Mouse (Mus musculus): Measurements from ENCODE around the gene St5.
A peak's percentile ranks its signal among the peaks of the same experiment; 100 is the strongest.

St5 gene

DNA sequence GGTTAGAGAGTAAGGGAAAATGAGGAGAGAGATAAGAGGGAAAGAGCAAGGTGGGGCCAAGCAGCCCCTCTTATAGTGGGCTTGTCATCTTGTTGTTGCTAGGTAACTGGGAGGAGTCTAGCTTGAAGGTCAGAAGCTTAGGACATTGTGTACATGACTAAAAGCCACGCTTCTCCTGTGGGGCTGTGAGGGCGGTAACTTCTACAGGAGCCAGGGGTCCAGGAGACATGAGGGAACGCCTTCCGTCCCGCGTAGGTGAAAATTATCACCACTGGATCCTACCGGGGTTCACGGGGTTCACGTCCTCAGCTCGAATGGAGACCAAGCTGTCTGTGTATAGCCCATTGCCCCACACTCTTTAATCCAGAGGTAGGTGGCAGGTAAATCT lies 8.1 kb downstream of the St5 start:
- DNase-seq = no peak

DNA sequence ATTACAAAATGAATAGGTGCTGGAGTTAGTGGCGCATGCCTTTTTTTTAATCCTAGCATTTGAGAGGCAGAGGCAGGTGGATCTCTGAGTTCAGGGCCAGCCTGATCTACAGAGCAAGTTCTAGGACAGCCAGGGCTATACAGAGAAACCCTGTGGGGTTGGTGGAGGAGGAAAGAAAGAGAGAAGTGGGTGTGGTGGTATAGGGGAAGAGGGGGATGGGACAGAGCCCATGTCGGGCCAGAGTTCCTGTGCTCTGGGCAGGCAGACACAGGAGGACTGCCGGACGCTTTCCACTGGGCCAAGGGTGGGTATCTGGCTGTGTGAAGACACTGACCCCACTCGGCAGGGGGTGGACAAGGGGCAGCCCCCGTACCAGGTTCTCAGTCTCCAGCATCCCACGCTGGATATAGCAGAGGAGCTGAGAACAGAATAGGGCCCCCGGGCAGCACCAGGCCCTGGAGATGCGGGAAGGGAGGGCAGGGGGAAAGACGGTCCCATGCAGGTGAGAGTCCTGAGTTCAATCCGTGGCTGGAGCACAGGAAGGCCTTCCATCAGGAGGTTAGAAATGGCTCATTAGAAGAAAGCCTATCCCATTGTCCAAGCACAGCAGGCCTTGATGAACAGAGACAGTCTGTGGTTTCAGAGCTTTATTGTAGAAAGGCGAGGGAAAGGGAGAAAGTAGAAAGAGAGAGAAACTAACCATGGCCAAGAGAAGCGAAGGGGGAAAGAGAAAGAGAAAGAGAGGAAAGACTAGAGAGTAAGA lies 8.6 kb downstream of the St5 start:
- DNase-seq = no peak

DNA sequence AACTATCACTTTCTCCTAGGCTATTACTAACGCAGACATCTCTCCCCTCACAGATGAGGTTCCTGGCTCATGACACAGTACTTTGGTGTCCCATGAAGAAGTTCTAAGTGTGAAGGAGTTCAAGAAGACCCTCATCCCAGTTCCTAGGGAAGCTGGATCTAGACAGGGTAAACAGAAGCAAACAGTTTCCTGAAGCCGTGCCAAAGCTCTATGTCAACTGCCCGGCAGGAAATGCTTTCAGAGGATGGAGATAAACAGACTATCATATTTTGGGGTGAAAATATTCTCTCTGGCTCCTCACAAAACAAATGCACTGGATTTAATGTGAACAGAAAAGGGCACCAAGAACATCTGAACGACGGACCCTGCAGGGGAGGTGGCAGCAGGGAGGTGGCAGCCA lies 12.4 kb downstream of the St5 start:
- DNase-seq = no peak

DNA sequence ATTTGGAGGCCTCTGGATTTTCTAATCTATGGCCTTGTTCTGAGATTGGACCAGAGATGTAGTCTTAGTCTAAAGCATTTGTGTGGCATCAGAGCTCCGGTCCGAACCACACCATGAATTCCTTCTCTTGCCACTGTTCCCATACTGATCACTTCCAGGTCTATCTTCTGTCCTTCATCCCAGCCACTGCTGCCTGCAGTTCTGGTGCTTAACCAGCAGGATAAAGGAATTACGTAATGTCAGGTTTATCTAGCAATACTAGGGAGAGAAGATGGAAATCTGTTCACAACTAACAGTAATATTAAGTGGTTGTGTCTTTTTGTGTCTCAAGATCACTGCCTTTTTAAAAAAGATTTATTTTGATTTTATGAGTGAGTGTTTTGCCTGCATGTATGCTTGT lies 13.3 kb downstream of the St5 start:
- no peak for DNase-seq

DNA sequence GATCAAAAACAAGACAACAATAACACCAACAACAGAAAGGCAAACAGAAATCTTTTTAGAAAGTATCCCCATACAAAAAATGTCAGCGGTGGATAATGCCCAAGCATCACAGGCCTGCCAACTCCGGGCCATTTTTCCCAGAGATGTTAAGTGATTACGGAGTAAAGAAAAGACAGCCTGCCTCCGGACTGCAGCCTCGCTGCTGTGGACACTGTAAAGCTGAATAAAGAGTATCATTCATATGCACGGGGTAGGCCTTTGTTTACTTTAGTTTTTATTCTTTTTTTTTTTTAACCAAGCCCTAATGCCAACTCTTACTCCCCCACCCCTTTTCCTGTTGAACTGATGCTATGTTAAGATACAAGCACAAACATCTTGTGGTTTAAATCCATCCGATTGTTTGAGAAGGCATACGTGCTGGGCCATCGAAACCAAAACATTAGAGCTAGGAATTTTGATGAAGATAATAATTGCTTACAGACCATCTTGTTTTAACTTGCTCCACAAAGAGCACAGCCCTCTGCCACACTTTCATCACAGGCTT lies 16.7 kb downstream of the St5 start:
- DNase-seq = no peak

DNA sequence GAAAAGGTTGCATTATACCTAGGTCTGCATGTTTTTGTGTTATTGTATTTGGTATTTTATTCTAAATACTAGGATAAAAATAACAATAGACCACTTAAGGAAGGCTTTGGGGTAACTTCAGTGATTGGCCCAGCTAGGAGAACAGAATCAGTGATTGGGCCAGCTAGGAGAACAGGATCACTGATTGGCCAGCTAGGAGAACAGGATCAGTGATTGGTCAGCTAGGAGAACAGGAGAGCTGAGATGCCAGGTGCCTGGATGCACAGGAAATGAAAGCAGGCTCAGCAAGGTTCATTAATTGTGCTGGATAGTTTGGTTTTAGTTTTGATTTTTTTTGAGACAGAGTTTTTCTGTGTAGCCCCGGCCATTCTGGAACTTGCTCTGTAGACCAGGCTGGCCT lies 22.5 kb downstream of the St5 start:
- no peak for DNase-seq

DNA sequence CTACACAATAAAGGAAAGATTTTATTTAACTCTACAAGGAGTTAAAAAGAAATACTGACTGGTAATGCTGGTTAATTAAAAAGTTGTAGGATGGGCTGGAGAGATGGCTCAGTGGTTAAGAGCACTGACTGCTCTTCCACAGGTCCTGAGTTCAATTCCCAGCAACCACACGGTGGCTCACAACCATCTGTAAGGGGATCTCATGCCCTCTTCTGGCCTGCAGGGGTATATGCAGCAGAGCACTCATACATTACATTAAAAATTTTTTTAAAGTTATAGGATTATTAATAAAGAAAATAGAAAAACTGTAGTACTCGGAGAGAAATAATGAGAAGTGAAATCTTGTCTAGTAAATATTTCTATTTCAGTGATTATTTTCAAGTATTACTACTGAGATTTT lies 23.1 kb downstream of the St5 start:
- DNase-seq = no peak

DNA sequence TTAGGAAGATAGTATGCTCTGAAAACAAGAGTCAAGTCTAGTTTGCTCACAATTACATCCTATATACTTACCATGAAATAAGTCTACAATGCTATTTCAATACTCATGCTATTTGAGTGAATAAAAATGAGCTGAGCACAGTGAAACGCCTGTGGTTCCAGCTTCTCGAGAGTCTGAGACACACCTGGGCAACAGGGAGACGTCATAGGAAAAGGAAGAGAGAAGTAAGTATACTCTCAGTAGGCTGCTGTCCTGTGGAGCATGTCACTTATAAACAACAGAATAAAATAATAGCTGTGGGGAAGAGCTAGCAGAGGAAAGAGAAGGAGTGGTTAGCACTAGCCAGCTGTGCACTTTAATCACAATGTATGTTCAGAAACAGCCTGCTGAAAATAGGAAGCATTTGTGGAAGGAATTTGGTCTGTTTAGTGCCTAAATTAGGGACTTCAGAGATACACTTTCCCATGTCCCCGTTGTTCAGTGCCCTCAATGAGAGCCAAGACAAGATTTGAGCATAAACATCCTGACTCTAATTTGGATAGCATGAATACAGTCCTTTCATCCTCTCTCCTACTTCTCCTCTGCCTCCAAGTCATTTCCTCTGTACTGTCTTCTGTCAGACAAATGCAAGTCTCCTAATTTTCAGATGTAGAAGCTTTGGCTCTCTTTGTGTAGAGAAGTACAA lies 28.3 kb downstream of the St5 start:
- no peak for DNase-seq

DNA sequence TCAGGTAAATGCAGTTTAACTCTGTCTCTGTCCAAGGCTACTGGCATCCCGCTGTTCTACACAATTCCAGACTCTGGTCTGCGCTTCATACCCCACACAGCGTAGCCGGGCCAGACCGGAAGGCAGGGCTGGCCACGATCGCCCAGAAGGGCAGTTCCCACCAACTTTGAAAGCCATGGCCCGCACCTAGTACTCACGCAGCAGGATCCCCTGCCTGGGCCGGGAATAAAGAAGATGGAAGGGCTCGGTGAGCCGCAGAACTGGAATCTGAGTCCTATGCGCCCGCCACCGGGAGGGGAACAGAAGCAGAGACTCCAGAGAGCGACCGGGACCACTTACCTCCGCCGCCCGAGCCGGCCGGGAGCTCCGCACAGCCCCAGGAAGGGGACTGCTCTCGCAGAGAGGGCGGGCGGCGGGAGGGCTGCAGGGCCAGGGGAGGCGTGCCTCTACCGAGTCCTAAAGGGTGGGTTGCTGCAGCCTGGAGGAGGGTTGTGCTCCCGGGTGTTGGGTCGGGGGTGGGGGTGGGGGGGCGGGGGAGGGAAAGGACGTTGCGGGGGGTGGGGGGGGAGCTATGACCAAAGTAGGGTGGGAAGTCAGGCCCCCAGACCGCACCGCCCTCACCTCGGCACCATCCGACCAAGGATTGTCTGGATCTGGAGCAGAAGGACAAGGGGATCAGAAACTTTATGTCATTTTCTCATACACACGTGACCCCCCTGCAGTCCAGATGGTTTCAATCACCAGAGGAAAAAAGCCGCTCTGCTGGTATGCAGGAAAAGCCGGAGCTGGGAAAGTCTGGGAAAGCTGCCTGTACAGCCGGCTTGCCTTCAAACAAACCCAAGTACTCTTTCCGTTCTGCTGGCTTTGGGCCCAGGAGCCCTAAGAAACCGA lies 31.6 kb downstream of the St5 start:
- DNase-seq = peak; percentile 74

DNA sequence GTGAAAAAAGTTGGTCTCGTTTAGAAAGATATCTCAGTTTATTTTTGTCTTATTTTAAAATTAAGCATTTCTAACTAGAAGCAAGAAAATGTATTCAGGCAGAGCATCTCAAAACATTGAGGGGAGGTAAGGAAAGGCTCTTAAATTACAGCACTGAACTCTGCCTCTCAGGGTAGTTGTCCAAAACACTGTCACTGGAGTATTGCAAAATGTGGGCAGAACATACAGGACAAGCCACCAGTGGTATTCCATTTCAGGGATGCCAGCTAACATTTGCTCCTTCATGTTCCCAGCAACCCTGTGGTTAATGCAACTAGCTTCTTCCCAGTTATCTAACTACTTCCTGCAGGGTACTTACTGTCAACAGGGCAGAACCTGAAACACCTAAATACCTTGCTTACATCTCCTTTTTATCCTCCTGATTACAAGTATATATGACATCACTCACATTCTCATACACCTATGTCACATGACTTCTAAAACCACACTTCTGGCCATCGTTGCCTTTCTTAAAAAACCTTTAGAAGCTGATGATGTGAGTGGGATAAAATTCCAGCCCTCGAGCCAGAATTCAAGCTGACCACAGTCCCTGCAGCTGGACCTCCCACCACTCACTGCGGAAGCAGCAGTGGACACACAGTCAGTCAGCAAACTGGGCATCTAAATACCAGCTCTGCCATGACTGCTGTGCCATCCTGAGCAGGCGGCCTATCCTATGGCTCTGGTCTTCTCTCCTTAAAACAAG lies 33.8 kb downstream of the St5 start:
- DNase-seq = no peak

DNA sequence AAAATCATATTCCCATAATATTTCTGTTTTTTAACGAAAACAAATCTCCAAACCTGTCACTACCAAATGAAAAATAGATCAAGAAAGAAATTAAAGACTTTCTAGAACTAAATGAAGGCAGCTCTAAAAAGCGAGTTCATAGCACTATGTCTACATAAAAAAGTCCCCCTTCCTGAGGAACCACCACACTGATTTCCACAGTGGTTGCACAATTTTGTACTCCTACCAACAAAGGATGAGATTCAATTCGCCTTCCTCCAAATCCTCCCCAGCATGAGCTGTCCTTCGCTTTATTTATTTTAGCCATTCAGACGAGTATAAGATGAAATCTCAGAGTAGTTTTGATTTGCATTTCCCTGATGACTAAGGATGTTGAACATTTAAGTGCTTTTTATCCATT lies 36.7 kb downstream of the St5 start:
- no peak for DNase-seq

DNA sequence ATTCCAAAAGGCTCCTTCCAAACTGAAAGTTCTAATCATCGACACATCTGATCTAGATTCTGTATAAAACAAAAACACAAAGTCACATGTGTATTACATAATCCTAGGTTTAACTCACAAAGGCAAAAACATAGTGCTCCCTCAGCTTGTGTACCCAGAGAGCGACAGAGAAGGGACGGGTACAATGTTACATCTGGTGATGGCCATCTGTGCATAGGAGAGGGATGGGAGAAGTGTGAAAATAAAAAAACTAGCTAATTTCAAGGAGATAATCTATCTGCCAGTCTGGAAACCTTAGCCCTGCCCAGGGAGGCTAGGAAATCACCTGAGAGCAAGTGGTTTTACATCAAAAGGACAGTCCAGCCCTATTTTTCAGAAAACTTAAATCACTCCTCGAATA lies 40.8 kb downstream of the St5 start:
- DNase-seq = peak; percentile 30

DNA sequence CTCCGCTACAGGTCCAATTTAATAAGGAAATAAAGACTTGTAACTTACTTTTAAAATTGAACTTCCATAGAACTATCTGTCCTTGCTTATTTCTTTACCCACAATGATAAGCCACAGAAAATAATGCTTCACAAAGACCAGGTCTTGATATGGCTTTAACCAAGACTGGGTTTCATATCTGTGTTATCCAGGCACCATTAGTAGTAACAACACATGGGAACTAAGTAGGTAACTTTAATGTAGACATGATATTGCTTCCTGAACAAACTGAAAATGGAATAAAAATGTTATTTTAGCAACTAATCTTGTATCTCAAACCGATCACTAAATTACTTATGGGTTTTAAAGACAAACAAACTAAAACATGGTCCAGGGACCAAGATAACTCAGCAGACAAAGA lies 44.1 kb downstream of the St5 start:
- DNase-seq = no peak

DNA sequence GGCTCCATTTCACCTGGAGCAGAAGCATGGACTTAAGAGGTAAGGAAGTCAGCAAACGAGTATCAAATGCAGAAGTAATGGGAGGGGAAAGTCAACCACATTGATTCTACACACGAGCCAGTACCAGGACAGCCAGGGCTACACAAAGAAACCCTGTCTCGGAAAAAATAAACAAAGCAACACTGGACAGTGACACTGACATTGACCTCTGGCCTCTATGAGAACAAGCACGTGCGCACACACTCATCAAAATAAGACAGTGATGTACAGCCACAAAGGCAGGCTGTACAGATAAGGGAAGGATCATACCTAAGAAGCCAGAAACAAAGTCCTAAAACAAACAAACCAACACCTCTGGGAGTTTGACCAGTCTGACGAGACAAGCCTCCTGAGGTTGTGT lies 45.5 kb downstream of the St5 start:
- DNase-seq = no peak

DNA sequence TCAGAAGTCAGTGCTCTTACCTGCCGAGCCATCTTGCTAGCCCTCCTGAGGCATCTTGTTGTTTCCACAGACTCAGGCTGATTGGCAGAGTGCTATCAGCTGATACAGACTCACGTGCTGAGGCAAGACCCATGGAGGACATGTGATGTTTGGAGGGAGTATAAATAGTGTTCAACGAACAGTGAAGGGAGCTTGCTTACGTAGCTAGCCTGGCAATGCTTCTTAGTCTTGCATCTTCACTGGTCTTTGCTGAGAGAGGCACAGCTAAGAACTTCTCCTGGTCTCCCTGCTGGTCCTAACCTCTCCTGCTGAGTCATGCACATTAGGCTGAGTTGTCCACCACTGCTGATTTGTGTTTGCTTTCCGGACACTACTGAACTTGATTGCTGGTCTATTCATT lies 48.5 kb downstream of the St5 start:
- no peak for DNase-seq

DNA sequence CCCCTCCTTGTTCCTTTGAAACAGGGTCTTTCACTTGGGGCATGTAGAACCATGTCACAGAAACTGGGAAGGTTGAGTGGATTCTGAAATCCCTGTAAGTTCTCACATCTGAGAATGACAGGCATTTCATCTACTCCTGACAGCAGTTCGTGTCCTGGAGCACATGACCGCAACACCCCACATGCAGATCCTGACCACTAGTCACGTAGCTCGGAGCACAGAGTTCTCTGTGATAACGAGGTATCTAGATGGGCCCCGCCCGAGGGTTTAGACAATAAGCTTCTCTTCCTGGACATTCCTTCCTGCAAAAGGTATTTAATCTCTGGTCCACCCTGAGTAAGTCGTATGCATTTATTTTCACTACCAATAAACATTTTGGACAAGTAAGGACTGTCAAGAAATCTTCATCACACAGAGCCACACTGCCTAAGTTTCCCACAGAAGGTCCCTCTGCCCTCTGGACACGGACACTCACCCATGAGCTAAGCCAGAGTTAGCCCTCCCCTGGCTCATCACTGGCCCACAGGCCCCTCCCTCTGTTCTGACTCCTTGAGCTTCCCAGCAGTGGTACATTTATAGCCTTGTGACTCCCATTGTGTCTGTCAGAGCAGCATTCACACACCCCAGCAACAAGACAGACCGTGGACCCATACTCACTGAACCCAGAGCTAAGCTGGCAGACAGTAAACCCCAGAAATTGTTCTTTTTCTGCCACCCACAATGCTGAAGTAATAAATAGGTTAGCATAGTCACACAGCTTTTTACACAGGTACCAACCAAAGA lies 54.4 kb downstream of the St5 start:
- no peak for DNase-seq

DNA sequence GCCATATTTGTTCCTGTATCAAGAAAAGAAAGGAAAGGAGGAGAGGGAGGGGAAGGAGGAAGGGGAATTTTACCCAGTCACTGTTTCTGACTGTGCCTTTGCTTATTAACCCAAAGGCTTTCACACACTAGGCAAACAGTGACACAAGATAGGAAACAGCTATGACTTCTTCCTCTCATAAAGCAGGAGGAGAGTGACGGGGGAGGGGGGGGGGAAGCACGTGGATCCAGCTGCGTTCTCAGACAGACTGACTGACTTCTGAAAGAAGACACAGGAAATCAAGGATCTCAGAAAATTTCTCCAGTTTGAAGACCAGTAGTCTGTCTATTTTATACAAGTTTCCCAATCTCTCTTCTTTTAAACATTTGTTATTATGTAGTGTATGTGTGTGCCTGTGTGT lies 56.8 kb downstream of the St5 start:
- no peak for DNase-seq

DNA sequence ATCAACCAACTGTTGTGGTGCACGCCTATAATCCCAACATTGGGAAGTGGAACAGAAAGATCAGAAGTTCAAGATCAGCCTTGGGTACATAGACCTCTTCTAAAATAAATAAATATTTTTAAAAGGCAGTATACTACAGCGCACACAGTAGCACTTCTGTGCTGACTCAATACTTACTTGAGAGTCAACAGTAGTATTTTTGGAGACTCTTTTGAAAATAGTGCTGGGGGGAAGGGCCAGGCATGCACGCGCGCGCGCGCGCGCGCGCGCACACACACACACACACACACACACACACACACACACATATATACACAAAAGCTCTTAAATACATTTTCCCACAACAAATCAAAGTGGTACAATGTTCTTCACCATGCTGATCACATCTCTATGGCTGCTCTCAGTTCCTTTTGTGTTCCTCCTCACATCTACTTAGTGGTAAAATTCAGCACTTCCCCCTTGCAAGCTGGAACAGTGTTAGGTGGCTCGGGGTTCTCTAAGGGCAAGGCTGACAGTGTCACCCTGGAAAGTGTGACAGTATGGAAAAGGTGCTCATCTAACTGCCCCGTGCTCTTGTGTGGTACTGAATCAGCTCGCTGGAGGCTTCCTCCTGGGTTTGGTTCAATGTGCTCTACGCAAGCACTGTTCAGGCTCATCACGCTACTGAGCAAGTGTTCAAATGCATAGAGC lies 60.0 kb downstream of the St5 start:
- no peak for DNase-seq

DNA sequence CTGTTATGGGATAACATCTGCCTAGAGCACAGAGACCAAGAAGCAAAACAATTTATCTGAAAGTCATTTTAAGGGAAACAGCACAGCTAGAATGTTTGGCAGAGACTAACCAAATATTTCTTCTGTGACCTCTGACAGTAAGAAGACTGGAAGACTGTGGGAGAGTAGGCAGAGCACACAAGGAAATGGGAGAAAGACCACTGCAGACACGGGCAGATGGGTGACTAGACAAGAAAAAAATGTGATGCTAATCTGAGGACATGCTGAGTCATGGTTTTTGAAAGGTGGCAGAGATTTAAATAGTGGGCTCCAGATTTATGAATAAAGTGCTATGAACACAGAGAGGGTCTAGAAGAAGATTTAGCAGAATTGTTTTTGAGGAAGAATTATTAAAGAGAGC lies 61.4 kb downstream of the St5 start:
- no peak for DNase-seq

DNA sequence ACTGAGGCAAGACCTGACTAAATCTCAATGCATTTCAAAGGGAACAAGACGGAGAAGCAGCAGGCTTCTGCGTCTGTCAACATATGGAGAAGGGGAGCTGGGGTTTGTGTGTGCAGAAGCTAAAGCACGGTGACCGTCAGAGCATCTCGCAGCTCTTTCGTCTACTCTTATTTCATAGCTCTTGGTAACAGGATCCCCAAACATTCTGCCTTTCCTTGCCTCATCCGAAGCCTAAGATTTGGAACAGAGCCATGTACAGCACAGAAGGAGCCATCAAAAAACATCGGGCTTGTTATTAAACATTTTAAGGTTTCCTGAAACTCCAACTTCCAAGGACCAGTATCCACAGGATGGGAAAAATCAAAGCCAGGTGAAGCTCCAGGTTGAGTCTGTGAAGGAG lies 62.3 kb downstream of the St5 start:
- no peak for DNase-seq

DNA sequence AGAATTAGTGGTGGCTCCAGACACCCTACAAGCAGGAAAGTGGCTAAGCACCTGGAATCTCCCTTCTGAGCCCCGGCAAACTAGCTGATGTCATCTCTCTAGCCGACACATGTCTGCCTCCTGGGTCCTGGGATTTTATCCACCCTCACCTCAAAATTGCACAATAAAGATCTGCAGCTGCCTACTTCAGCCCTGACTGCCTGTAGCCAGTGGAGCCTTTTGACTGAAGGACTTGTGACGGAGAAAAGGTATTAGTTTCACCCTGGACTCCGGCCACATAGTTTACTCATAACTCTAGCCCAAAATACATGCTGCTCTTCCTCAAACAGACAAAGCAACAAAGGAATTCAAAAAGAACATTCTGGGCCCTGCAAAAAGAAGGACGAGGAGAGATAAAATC lies 66.0 kb downstream of the St5 start:
- no peak for DNase-seq

Data from right cerebral cortex, adult 18-20 months (tissue).